ENCODE assay signal across 22 mouse cellular contexts in the genomic region with DNA sequence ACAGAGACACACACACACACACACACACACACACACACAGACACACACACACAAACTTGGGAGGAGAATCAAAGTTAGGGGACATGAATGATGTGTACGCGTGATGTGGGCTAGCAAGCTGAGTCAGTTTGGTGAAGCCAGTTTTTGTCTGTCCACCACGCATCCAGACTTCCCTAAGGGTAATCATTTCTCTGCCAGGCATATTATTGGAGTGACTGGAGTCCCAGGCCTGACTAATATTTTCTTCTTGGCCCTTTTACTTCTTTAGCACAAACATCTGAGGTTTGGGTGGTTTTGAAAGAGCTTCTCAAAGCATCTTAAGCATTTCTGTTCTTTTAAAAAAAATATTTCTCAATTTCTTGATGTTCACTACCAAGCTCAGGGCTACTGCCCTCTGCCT. TPM values are rescaled to one million over a fixed set of nuclear protein-coding genes. Genes with fewer than 3 reads are reported as not detected.
DNase-seq lines count a peak whose midpoint lies in the region.
"Had no signal": no experiment of that assay in that cellular context is flagged by ENCODE, and none has a peak within 500 bp of the region (broad histone marks: within the 10 kb centered on the region; RNA-seq: fewer than 3 reads in every experiment).

No protein-coding gene starts in this region.

- peak; percentile 31 for DNase-seq in heart, adult 11 months
- DNase-seq in heart, postnatal 25 days (ENCODE audit: low spot score): no peak
- peak; percentile 68 for DNase-seq in 3T3-L1 (ENCODE audit: low read depth, low spot score)
- peak; percentile 79 for DNase-seq in NIH3T3 (ENCODE audit: low read depth)
- DNase-seq in fibroblast of lung, adult 2 months (ENCODE audit: low read depth): peak; percentile 88
- no peak for DNase-seq in embryonic facial prominence, embryonic 10.5 days (ENCODE audit: low spot score)
- no peak for DNase-seq in kidney, adult 18-20 months
- DNase-seq in c-Kit-positive CD71-positive TER-119-positive erythroid progenitor cells, embryonic 14.5 days (ENCODE audit: low spot score): no peak
- DNase-seq: adrenal gland, adult 2 months; adrenal gland, postnatal 10 days; adrenal gland, postnatal 25 days; cerebellum, adult 11-12 months; cerebellum, adult 2 months; cerebellum, adult 9-10 months; cerebellum, postnatal 10 days; cerebellum, postnatal 25 days; forebrain, postnatal 0 days had no signal

- 0 out of 2 replicates have a peak, but pooled peaks cover 2% of the 10 kb centered on the region for H3K4me1 ChIP-seq in embryonic facial prominence, embryonic 10.5 days
- H3K4me1 ChIP-seq: embryonic facial prominence, embryonic 15.5 days; forebrain, embryonic 13.5 days; forebrain, embryonic 15.5 days had no signal

- no peak overlapping the region for H3K4me3 ChIP-seq in embryonic facial prominence, embryonic 10.5 days
- H3K4me3 ChIP-seq: embryonic facial prominence, embryonic 13.5 days; embryonic facial prominence, embryonic 15.5 days; forebrain, embryonic 13.5 days; forebrain, embryonic 15.5 days had no signal

- 88% methylated on average over 3 of the region's 3 CpGs for WGBS in embryonic facial prominence, embryonic 10.5 days

- intact Hi-C loops in heart, postnatal 25 days (cut with DNase I): no loop called here

- H3K9me3 ChIP-seq in embryonic facial prominence, embryonic 10.5 days: no peaks in the 10 kb centered on the region
- H3K9me3 ChIP-seq: embryonic facial prominence, embryonic 13.5 days; embryonic facial prominence, embryonic 15.5 days; forebrain, embryonic 13.5 days; forebrain, embryonic 15.5 days had no signal

- H3K27ac ChIP-seq in embryonic facial prominence, embryonic 10.5 days (replicated peaks): no peak overlapping the region
- H3K27ac ChIP-seq: embryonic facial prominence, embryonic 13.5 days; embryonic facial prominence, embryonic 15.5 days; forebrain, embryonic 13.5 days; forebrain, embryonic 15.5 days had no signal

- no peaks in the 10 kb centered on the region for H3K36me3 ChIP-seq in embryonic facial prominence, embryonic 10.5 days (replicated peaks)
- H3K36me3 ChIP-seq: embryonic facial prominence, embryonic 13.5 days; embryonic facial prominence, embryonic 15.5 days; forebrain, embryonic 15.5 days had no signal

- H3K27me3 ChIP-seq in embryonic facial prominence, embryonic 10.5 days (replicated peaks; ENCODE audit: low read depth, poor library complexity, severe bottlenecking): no peaks in the 10 kb centered on the region
- H3K27me3 ChIP-seq: embryonic facial prominence, embryonic 13.5 days; embryonic facial prominence, embryonic 15.5 days; forebrain, embryonic 13.5 days; forebrain, embryonic 15.5 days had no signal

RNA-seq across cellular contexts. Expression of gene Dse, which starts 10.7 kb away (rescaled TPM):
- total RNA-seq in heart, postnatal 25 days (2021): 1 to 10 TPM; 5.7 to 5.8 TPM
- 29.1 and 33.6 TPM in 2 replicates for polyA plus RNA-seq in embryonic facial prominence, embryonic 10.5 days (2016; fragmentation: Nextera tagmentation; extraction: Ambion mirVana)
- total RNA-seq: MEL had no signal

Comparison
In these comparisons a context has a peak if more than half of its experiments do, and no peak if none do; other contexts are left out.
1. DNase-seq: peak in heart, adult 11 months (single experiment), 3T3-L1 (single experiment), NIH3T3 (single experiment) and fibroblast of lung, adult 2 months (single experiment); none in heart, postnatal 25 days (single experiment), embryonic facial prominence, embryonic 10.5 days (single experiment), kidney, adult 18-20 months (single experiment) and c-Kit-positive CD71-positive TER-119-positive erythroid progenitor cells, embryonic 14.5 days (single experiment).